Mouse (Mus musculus): ENCODE data around the gene Mrps7.

Gene Mrps7

DNA sequence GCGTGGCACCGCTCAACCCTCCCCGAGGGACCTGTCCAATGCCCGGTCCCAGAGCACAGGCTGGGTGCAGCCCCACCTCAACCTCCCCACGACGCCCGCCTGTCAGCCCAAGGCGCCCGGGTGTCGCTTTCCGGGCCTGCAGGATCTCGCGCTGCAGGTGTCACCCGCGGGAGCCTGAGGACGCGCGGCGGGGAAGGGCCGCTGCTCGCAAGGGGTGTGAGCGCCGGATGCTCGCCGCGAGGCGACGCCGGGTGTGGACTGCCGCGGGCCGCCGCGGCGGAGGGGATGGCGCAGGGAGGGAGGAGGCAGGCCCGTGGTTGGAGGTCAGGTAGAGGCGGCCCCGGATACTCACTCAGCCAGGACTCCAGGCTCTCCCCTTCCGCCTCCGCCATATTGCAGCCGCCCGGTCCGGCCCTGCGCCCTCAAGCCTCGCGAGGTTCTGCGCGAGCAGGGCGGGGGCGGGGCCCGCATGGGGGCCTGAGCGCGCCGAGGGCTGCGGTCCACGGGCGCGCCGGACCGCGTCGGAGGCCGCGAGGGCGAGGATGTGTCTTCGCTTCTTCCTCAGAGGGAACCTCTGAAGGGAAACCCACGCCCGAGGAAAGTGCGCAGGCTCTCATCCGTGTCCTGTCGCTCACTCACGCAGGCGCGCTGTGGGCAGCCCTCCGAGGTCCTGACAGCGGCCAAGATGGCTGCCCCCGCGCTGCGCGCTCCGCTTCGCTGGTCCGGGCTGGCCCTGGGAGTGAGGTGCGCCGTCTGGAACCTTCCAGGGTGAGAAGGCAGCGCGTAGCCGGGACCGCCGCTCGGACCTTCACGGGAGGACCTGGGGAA, at the start of gene Mrps7, which contains the start of gene Gga3:
TSS of gene Mrps7 (plus strand) at position 450 of the 828 bp plus-strand sequence.
TSS of gene Gga3 (minus strand) at position 576 of the 828 bp plus-strand sequence.
- peak; percentile 81 for DNase-seq (ENCODE audit: low read depth)

DNA sequence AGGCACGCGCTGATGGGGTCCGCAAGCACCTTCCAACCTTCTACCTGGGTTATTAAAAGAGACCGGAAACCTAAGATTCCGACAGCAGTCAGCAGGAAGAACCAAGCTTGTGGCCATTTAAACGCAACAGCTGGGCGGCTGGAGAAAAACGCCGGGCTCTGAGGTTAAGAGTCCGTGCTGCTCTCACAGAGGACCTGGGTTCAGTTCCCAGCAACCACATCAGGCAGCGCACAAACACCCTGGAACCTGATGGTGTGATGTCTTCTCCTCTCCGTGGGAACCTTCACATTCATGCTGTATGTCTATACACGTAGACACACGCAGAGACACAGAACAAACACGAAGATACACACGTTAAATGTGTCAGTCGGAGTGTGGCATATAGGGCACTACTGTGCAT, 48.0 kb upstream of the Mrps7 start:
- no peak for DNase-seq (ENCODE audit: low read depth)

DNA sequence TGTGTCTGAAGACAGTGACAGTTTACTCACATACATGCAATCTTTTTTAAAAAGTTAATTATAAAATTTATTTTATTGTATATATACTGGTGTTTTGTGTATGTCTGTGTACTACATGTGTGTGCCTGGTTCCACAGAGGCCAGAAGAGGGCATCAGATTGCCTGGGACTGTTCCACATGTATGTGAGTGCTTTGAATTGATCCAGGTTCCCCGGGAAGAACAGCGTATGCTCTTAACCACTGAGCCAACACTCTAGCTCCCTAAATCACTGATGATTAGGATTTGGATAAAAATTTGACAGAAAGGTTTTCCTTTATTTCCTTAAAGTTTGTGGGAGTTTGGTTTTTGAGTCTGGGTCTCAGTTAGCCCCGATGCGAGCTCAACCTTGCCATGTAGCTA, 40.3 kb upstream of the Mrps7 start:
- no peak for DNase-seq (ENCODE audit: low read depth)

DNA sequence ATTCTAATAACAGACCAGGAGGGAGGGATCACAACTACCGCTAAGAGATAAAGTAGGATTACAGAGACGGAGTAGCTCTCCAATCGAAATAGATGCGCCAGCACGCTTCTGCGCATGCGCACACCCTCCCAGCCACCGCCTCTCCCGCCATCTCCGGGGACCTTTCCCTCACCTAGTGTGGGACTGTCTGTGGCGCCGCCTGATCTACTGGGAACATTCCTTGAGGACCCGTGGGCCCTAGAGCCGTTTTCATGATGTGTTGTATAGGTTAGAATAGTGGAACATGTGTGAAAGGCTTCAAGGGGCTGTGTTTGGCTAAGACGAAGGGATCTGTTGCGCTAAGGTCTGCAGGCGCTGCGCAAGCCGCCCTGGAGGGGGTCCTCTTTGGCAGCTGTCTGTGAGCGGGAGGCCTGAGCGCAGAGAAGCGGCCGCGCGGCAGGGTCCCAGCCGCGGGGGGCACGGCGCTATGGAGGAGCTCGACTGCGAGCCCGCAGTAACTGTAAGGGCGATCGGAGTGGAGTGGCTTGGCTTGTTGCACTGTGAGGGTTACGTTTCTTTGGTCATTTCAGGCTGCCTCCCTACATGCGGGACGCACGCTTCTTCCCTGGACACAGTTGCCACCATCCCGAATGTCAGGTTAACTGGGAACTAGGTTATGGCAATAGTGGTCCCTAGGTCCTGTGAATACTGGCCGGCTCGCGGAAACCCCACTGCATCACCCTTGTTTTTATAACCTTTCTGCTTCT, 39.5 kb upstream of the Mrps7 start, which contains the start of gene Nup85:
TSS of gene Nup85 (plus strand) at position 371 of the 746 bp plus-strand sequence.
- DNase-seq (ENCODE audit: low read depth), result peak; percentile 94

DNA sequence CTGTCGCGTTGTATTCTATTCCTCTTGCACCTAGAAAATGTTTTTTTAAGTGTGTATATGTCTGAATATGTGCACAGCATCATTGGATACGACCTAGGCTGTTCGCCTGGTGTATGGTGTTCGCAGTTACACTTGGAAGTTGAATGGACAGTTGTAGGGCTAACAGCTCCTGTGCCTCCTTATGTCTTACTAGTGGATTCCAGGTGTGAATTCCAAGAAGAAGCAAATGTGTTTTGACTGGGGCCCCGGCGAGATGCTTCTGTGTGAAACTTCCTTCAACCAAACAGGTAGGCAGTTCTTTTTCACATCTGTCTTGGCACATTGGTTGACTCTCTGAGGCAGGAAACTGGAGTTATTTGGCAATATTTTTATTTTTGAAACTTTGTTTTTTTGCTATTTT, 38.8 kb upstream of the Mrps7 start:
- DNase-seq (ENCODE audit: low read depth), result no peak

DNA sequence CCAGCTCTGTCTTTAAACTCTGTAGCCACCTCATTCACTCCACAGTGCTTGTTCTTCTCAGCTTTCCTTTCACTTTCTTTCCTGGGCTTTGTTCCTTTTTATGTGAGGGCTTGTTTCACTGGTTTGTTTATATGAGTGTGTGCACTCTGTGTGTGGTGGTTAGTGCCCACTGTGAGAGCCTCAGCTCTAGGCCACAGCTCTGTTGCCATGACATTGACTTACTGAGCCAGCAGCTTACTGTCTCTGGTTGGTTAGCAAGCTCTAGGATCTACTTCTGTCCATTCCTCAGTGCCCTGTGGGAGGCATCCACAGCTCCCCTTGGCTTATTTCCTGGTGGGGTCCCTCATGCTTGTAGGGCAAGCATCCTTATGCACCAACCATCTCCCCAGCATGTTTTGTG, 24.6 kb upstream of the Mrps7 start:
- no peak for DNase-seq (ENCODE audit: low read depth)

DNA sequence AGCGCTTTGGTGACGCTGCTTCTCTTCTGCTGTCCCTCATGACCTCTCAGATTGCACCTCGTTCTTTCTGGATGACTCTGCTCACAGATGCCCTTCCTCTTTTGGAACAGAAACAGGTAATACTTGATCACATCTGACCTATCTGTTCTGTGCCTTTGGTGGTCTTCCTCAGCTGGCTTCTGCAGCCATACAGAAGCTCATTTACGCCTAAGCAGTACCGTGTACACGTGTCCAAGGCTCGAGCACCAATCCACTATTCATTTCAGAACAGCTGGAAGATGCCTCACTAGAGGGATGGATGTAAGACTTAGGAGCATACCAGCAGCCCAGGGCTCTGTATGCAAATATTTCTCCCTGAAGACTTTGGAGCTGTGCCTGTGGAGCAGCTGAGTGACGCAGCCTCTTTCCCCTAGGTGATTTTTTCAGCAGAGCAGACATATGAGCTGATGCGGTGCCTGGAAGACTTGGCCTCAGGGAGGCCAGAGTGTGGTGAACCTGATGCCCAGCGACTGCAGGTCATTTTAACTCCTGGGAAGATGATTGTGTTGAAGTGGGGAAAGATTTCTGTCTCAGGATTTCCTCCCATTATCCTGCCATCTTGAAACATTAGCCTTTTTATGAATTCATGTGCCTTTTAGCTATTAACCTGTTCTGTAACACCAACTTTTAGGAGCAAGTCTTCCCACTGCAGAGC, 20.7 kb upstream of the Mrps7 start:
- no peak for DNase-seq (ENCODE audit: low read depth)

DNA sequence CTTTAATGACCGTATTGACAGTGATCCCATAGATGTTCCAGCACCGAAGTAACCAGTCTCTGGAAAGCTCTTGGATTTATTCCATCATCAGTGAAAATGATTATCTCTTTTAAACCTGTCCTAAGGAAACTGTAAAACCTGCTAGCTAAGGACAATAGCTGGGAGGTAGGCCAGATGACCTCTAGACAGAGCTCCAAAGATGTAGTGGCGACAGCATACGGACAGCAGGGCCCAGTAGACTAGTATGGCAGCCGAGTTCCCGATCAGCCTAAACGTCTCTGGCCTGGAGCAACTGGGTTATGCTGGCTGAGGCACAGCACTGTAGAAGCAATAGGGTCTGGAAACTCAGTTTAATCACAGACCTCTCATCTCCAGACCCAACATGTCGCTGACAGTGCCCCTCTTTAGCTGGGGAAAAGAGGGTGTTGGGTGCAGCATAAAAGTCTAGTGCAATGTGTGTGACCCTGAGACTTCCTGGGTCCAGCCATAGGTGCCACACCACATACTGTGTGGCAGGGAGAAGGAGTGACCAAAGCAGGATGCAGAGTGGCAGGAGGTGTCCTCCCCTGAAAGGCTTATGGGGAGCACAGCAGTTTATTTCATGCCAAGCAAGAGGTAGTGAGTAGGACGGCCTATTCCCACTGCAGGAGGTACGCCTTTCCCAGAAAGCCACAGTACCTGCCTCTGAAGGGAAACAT, 19.2 kb upstream of the Mrps7 start:
- no peak for DNase-seq (ENCODE audit: low read depth)

DNA sequence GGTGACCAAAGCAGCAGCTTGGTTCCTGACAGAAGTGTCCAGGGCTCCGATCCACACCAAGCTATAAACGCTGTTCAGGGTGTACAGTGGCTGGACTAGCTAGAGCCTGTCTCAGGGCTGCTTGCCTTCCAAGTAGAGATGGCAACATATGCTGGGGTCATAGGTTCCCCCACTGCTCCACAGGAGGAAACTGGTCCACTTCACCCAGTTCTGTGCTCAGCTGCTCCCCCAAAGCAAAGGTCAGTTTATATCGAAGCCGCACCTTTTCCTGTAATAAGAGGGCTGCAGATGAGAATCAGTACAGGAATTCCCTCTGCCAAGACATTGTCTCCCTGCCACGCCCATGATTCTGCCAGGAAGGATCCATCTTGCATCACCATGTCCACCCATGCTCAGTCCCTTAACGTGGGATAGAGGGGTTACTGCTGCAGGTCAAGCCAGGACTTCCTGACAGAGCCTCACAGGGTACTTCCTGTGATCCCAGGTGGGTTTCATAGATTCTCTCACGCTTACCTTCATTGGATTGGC, 18.1 kb upstream of the Mrps7 start:
- DNase-seq (ENCODE audit: low read depth), result no peak

DNA sequence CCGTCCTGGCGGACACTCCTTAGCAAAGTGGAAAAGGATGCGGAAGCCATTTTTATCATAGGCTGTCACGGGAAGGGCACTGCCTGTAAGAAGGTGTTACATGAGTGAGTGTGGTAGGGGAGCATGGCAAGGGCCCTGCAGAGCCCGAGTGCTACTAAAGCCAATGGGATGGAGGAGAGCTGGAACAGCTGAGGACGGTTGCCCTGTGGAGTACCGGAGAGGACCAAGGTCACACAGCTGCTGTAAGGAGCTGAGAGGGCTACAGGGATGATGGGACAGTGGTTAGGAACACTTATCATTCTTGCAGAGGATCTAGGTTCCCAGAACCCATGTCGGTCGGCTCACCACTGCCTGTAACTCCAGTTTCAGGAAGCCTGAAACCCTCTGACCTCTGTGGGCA, 17.3 kb upstream of the Mrps7 start:
- DNase-seq (ENCODE audit: low read depth), result no peak

DNA sequence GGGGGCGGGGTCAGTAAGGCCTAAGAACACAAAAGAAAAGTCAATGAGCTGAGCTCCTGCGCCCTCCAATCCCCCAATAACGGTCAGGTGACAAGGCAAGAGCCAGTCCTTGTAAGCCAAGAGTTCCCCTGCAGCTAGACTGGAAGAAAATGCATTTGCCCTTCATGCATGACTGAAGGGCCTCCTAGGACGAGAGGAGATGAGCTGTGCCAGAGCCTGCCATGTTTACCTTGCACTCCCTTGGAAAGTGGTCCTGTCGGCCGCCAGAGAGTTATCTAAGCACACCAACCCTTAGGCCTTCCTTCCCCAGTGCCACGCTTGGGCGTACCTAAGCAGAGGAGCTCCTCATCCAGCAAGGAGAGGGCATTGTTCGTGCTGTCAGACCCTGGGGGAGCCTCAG, 15.7 kb upstream of the Mrps7 start:
- no peak for DNase-seq (ENCODE audit: low read depth)

DNA sequence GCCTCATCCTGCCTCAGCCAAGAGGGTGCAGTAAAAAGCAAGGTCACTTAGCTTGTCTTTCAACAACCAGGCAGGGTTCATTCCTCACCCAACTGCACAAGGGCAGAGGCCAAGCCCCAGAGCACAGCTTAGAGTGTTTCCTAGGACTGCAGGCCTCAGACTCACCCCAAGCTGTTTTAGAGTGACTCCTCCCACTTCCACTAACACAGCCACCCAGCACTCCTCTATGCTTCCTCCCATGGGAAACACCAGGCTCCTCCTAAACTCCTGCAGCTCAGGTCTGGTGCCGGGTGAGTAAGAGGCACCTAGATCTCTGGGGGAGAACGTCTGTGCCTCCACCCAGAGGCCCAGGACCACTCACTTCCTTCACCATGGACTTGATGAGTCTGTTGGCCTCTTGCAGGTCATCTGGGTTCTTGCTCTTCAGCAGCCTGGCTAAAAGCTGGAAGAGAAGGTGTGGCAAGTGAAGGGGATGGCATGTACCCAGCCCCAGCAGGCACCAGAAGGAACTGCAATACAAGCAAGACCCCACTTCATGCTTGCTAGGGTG, 13.1 kb upstream of the Mrps7 start:
- no peak for DNase-seq (ENCODE audit: low read depth)

DNA sequence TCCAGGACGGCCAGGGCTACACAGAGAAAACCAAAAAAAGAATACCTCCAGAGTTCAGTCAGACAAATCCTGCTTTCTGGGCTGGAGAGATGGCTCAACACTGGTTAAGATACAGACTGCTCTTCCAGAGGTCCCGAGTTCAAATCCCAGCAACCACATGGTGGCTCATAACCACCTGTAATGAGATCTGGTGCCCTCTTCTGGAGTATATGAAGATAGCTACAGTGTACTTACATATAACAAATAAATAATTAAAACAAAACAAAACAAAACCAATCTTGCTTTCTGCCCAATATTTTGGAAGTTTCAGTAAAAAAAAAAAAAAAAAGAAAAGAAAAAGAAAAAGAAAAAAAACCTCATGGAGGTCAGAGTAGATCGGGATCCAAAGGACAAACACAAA, 8.5 kb upstream of the Mrps7 start:
- no peak for DNase-seq (ENCODE audit: low read depth)

DNA sequence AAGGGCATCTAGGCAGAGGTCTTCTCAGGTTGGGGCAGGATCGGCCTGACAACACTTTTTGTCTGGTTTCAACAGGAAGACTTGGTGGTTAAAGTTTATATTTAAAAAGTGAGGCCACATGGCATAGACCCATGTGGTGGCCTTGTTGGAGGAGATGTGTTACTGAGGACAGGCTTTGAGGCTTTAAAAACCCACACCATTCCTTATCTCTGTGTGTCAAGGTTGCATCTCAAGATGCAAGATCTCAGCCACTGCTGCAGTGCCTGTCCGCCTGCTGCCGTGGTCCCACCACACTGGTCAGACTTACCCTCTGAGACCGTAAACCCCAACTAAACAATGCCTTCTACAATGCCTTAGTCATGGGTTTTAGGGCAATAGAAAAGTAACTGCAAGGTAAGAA, 5.4 kb upstream of the Mrps7 start:
- no peak for DNase-seq (ENCODE audit: low read depth)

DNA sequence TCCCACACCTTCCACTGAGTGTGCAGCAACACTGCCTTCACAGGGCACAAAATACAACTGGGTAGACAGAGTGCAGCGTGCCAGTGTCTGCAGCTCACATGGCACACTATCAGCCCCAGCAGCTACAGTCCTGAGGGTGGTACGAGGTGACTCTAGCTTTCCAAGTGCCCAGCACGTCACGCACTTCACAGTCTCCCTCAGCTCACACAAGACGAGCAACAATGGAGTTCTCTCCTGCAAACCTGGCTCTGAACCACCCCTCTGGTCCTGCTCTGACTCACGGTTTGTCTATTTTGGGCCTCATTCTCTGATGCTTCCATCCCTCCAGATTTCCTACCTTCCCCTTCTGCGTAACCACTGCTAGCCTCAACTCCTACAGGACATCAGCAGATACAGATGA, 4.0 kb upstream of the Mrps7 start:
- no peak for DNase-seq (ENCODE audit: low read depth)

DNA sequence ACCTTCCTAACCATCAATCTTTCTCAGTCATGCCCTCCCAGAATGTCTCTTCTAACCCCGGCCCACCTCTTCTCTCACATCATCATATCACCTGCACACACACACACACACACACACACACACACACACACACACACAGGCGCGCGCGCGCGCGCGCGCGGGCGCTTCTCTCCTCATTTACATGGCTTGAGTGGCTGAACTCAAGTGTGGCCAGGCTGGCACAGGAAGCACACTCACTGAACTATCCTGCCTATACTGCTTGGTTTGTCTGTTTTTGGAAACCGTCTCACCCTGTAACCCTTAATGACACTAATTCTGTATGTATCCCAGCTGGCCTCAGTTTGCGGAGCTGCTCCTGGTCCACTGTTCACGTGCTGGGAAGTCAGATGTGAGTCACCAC, 3.0 kb upstream of the Mrps7 start:
- DNase-seq (ENCODE audit: low read depth), result no peak

DNA sequence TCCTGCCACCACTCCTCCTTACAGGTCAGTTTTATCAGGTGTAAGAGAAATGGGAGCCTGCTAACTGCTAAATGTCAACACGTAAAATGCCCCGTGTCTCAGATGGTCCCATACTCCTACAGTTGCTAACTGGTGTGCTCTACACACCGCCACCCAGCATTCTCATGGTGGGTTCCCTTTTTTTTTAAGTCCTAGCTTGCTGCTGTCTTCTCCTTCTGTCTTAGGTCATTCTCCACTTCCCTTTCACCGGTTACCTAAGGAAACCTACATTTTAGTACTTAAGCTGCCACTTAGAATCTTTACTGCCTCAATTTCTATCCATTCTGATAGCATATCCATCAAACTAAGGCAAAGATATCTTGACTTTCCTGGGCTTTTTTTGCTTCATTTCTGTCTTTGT, 2.6 kb upstream of the Mrps7 start:
- DNase-seq (ENCODE audit: low read depth), result no peak

DNA sequence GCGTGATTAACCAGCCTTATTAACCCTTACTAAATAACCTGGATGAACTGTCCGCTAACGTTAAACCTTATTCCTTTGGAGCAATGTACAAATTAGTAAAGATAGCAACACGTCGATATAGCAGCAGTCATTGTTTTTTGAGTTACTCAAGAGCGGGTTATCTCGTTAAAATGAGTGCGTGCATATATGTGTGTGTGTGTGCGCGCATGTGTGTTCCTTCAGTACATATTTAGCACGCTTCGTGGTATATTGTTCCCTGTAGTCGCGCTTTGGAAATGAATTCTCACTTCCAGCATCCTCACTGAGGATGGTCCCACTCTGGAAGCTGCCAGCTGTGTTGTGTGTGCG, 623 bp upstream of the Mrps7 start:
- DNase-seq (ENCODE audit: low read depth), result no peak

DNA sequence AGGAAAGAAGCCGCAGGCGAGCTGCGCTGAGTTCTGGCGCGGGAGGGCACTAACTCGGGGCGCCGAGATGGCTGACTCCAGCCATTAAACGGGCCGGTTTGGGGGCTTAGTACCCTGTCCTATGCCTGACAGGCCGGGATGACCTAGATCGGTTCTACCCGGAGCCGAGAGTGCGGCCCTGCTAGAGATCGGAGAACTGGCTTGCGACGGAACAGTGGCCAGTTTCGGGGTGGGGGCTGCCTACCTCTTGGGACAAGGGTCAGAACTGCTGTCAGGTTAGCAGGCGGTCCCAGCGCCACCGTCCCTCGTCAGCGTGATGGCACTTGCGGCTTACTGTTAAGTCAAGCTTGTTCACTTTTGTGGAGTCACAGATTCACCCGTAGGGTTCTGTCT, 575 bp downstream of the Mrps7 start:
- DNase-seq (ENCODE audit: low read depth), result peak; percentile 29

DNA sequence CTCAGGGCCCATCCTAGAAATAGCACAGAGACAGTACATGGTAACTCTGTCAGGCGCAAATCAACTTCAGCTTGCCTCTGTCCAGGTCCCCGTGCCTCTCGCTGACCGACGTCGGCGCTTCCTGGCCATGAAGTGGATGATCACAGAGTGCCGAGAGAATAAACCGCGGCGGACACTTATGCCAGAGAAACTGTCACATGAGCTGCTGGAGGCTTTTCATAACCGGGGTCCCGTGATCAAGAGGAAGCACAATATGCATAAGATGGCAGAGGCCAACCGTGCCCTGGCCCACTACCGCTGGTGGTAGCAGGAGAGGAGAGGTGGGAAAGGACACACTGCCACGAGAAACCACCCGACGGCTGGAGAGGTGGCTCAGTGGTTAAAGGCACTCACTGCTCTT, 3.0 kb downstream of the Mrps7 start:
- DNase-seq (ENCODE audit: low read depth), result no peak

Data from c-Kit-positive CD71-positive TER-119-negative erythroid progenitor cells, embryonic 14.5 days (primary cell).